Mouse (Mus musculus) liver, embryonic 14.5 days (tissue): ENCODE data around the gene Mrpl47. TPM values are rescaled to one million over a fixed set of nuclear protein-coding genes. Genes with fewer than 3 reads are reported as not detected.
"Not testable (repeated sequence)": the region's sequence is repeated elsewhere in the genome, so short reads cannot be mapped to it uniquely, and the experiment has no call there.

Source experiments
- ATAC-seq: fragments of 200-750 bp; cut with Nextera tagmentation; 2 replicates; pipeline ENCODE4 v1.8.0; 2017; ENCODE audit warnings: moderate number of reproducible peaks, mild to moderate bottlenecking, moderate library complexity; ENCODE audit not compliant: insufficient read depth
- DNase-seq, 3 experiments: peaks; one replicate each; pipeline ENCODE4 v3.0.0-alpha.2; 2012 to 2013; ENCODE audit warnings: low read depth in 3 of 3, low spot score in 3 of 3
- H3K27ac ChIP-seq: fragments of 300-500 bp; sonication (generic); 2 replicates; pipeline ENCODE4 v1.5.1; 2014; ENCODE audit warnings: moderate library complexity, mild to moderate bottlenecking, control low read depth, inconsistent platforms
- H3K27me3 ChIP-seq: fragments of 300-500 bp; sonication (generic); 2 replicates; pipeline ENCODE4 v1.6.1; 2014; ENCODE audit warnings: mild to moderate bottlenecking, low read length, moderate library complexity; ENCODE audit not compliant: control insufficient read depth, insufficient read depth
- H3K36me3 ChIP-seq: fragments of 300-500 bp; sonication (generic); replicated peaks from 2 replicates; pipeline ENCODE4 v1.6.1; 2014; ENCODE audit warnings: low read depth; ENCODE audit not compliant: control insufficient read depth, insufficient read depth
- H3K4me1 ChIP-seq, 2 experiments: fragments of 200-500 bp in 1 of 2; fragments of 300-500 bp in 1 of 2; sonication (generic) in 1 of 2; replicated peaks; 2 replicates each; pipeline ENCODE4 v1.6.1; 2012 to 2014; ENCODE audit warnings: antibody characterized with exemption in 1 of 2, inconsistent platforms in 1 of 2, low read length in 1 of 2; ENCODE audit not compliant: control insufficient read depth in 2 of 2, insufficient read depth in 2 of 2
- H3K4me2 ChIP-seq: fragments of 300-500 bp; sonication (generic); 2 replicates; pipeline ENCODE4 v1.6.1; 2014; ENCODE audit warnings: low read depth, mild to moderate bottlenecking, control low read depth, moderate library complexity
- H3K4me3 ChIP-seq, 2 experiments: fragments of 200-500 bp in 1 of 2; fragments of 300-500 bp in 1 of 2; sonication (generic) in 1 of 2; 2 replicates each; pipeline ENCODE4 v1.5.1; 2012 to 2014; ENCODE audit warnings: low read depth in 2 of 2, low read length in 2 of 2, mild to moderate bottlenecking in 2 of 2, control low read depth in 1 of 2, inconsistent platforms in 1 of 2, moderate library complexity in 1 of 2; ENCODE audit not compliant: insufficient read depth in 1 of 2
- H3K9ac ChIP-seq: fragments of 300-500 bp; sonication (generic); replicated peaks from 2 replicates; pipeline ENCODE4 v1.6.1; 2014; ENCODE audit warnings: mild to moderate bottlenecking, control low read depth, moderate library complexity
- H3K9me3 ChIP-seq: fragments of 300-500 bp; sonication (generic); 2 replicates; pipeline ENCODE4 v1.6.1; 2016; ENCODE audit warnings: low read length, mixed read lengths; ENCODE audit not compliant: control insufficient read depth
- CTCF ChIP-seq: IDR thresholded peaks from 2 replicates; pipeline ENCODE4 v1.5.1; 2016; ENCODE audit warnings: antibody characterized with exemption, low read depth, control low read depth
- EP300 ChIP-seq: IDR thresholded peaks from 2 replicates; pipeline ENCODE4 v1.6.1; 2016; ENCODE audit warnings: antibody characterized with exemption, low read depth
- WGBS: fragments of 180-500 bp; shearing (Covaris S2); extraction: QIAGEN DNeasy Blood & Tissue Kit; methylation state at CpG from one replicate; pipeline ENCODE4 v1.1.7; 2014; ENCODE audit not compliant: insufficient replicate concordance; 5-methylcytosine and 5-hydroxymethylcytosine counted together
- polyA plus RNA-seq, 2 experiments: library from polyadenylated mRNA; depleted of rRNA in 1 of 2; stranded (reverse) in 1 of 2; unstranded in 1 of 2; fragments of >200 nt; fragmentation: Nextera tagmentation in 1 of 2; extraction: Ambion mirVana in 1 of 2; gene quantifications; 2 replicates each; pipeline versions ENCODE4 v1.2.1 to v1.2.3; 2012 to 2014

The Mrpl47 gene
- polyA plus RNA-seq, 2 experiments, result 8.4 to 24.0 TPM

DNA sequence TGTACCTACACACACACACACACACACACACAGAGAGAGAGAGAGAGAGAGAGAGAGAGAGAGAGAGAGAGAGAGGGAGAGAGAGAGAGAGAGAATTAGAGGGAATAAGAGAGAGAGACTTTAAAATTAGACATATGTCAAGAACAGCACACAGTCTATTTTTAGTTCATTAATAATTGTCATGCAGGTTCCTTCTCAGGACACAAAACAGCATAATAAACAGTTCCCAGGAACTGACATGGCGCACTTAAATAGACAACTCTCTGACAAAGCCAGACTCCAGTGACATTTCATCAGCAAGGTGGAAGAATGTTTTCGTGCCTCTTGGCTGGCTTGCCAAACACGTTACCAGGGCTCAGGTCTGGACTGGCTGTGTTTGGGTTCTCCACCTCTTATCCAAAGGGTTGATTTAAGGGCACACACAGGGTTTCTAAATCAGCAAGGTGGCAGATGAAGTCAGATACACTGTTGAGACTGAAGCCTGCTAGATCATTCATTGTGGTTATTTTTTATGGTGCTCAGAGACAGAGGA lies 17.0 kb upstream of the Mrpl47 start:
- H3K4me2 ChIP-seq, result no peak overlapping the region
- H3K27ac ChIP-seq, result no peak overlapping the region
- no peaks in the 10 kb centered on the region for H3K27me3 ChIP-seq
- H3K4me3 ChIP-seq, result no peak overlapping the region
- DNase-seq (no peak), ATAC-seq (no peak)
- H3K36me3 ChIP-seq, result peaks cover 12% of the 10 kb centered on the region
- H3K9me3 ChIP-seq, result no peaks in the 10 kb centered on the region
- no peak overlapping the region for H3K9ac ChIP-seq
- 83% methylated on average over 3 of the region's 3 CpGs for WGBS
- no peaks in the 10 kb centered on the region for H3K4me1 ChIP-seq
- TF ChIP-seq EP300 (no peak), CTCF (no peak)

GRCm38 (mm10) chr3:32749820-32750579 lies 12.6 kb upstream of the Mrpl47 start:
- WGBS, result 81% methylated on average over 4 of the region's 4 CpGs
- ATAC-seq, result no peak
- DNase-seq, result no peak
- Histone ChIP-seq H3K27ac (no peak overlapping the region), H3K9ac (no peak overlapping the region), H3K36me3 (peaks cover 37% of the 10 kb centered on the region), H3K4me1 (no peaks in the 10 kb centered on the region), H3K27me3 (no peaks in the 10 kb centered on the region), H3K4me2 (no peak overlapping the region), H3K9me3 (no peaks in the 10 kb centered on the region), H3K4me3 (no peak overlapping the region)
- TF ChIP-seq EP300, result no peak
- TF ChIP-seq CTCF, result no peak

DNA sequence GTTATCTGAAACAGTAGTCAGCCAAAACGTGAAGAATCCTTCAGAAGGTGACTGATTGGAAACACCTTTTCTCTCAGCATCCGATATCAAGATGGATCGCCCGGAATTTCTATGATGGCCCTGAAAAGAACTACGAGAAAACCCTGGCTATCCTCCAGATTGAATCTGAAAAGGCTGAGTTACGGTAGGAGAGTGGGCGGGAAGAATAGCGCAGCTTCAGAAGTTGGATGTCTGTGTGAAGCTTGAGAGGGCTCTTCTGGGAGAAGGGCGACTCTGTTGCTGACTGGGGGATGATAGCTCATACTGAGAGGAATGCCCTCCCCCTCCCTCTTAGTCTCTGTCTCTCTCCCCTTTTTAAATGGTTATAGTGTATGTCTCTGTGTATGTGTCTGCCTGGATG lies 11.0 kb upstream of the Mrpl47 start:
- H3K4me2 ChIP-seq, result no peak overlapping the region
- DNase-seq (no peak), ATAC-seq (no peak)
- peaks cover 40% of the 10 kb centered on the region for H3K36me3 ChIP-seq
- H3K4me1 ChIP-seq, result no peaks in the 10 kb centered on the region
- no peak overlapping the region for H3K9ac ChIP-seq
- no peak overlapping the region for H3K4me3 ChIP-seq
- WGBS, result 85% methylated on average over 9 of the region's 9 CpGs
- H3K27ac ChIP-seq, result no peak overlapping the region
- H3K27me3 ChIP-seq, result no peaks in the 10 kb centered on the region
- no peaks in the 10 kb centered on the region for H3K9me3 ChIP-seq
- TF ChIP-seq EP300 (no peak), CTCF (no peak)

GRCm38 (mm10) chr3:32745426-32745825 lies 8.0 kb upstream of the Mrpl47 start:
- not testable (repeated sequence) for H3K27ac ChIP-seq, H3K4me2 ChIP-seq, H3K4me3 ChIP-seq, ATAC-seq, H3K9ac ChIP-seq, H3K4me1 ChIP-seq, H3K27me3 ChIP-seq, DNase-seq, H3K9me3 ChIP-seq
- peaks cover 28% of the 10 kb centered on the region for H3K36me3 ChIP-seq

- H3K9ac ChIP-seq, result no peak overlapping the region
Measured at GRCm38 (mm10) chr3:32745001-32745400, 7.6 kb upstream of the Mrpl47 start.

More at GRCm38 (mm10) chr3:32745001-32745400, 7.6 kb upstream of the Mrpl47 start:
- no peak overlapping the region for H3K4me2 ChIP-seq
- no peak overlapping the region for H3K27ac ChIP-seq
- no peak for DNase-seq
- ATAC-seq, result no peak
- no peaks in the 10 kb centered on the region for H3K4me1 ChIP-seq
- no peaks in the 10 kb centered on the region for H3K27me3 ChIP-seq
- TF ChIP-seq CTCF, result no peak
- no peak for TF ChIP-seq EP300
- no peaks in the 10 kb centered on the region for H3K9me3 ChIP-seq
- 84% methylated on average over 6 of the region's 6 CpGs for WGBS
- H3K36me3 ChIP-seq, result peaks cover 28% of the 10 kb centered on the region
- H3K4me3 ChIP-seq, result no peak overlapping the region
